Mouse (Mus musculus) CH12.LX (cell line): ENCODE results near the gene Tmem9.

ENCODE experiments used
- BHLHE40 ChIP-seq: IDR thresholded peaks from 2 replicates; pipeline ENCODE4 v1.6.1; 2011; ENCODE audit warnings: mild to moderate bottlenecking, low read depth, low read length, improper control_type of control experiment
- CHD2 ChIP-seq: IDR thresholded peaks from 2 replicates; pipeline ENCODE4 v1.6.1; 2011; ENCODE audit warnings: low read length, improper control_type of control experiment
- CTCF ChIP-seq, 2 experiments: IDR thresholded peaks in 1 of 2; conservative IDR thresholded peaks in 1 of 2; 2 replicates each; pipeline ENCODE4 v1.5.1; 2011 to 2012; ENCODE audit warnings: low read depth in 2 of 2, low read length in 2 of 2, improper control_type of control experiment in 1 of 2, inconsistent platforms in 1 of 2, mild to moderate bottlenecking in 1 of 2, moderate library complexity in 1 of 2
- GABPA ChIP-seq: IDR thresholded peaks from 2 replicates; pipeline ENCODE4 v1.6.1; 2012; ENCODE audit warnings: low read depth, low read length, improper control_type of control experiment, inconsistent platforms; ENCODE audit not compliant: insufficient replicate concordance
- HCFC1 ChIP-seq: IDR thresholded peaks from 2 replicates; pipeline ENCODE4 v1.6.1; 2012; ENCODE audit warnings: low read depth, mild to moderate bottlenecking, inconsistent platforms, low read length, improper control_type of control experiment
- JUND ChIP-seq: conservative IDR thresholded peaks from 2 replicates; pipeline ENCODE4 v1.6.1; 2011; ENCODE audit warnings: low read depth, low read length, improper control_type of control experiment
- MXI1 ChIP-seq: IDR thresholded peaks from 2 replicates; pipeline ENCODE4 v1.6.1; 2011; ENCODE audit warnings: mild to moderate bottlenecking, low read depth, low read length, improper control_type of control experiment
- MYC ChIP-seq: IDR thresholded peaks from 2 replicates; pipeline ENCODE4 v1.6.1; 2011; ENCODE audit warnings: low read depth, mild to moderate bottlenecking, improper control_type of control experiment, low read length
- POLR2A ChIP-seq: IDR thresholded peaks from 2 replicates; pipeline ENCODE4 v1.6.1; 2011; ENCODE audit warnings: low read depth, mild to moderate bottlenecking, improper control_type of control experiment, low read length
- ZKSCAN1 ChIP-seq: IDR thresholded peaks from 2 replicates; pipeline ENCODE4 v1.6.1; 2012; ENCODE audit warnings: low read depth, inconsistent platforms, low read length, improper control_type of control experiment, borderline replicate concordance

- no peak for TF ChIP-seq JUND
- TF ChIP-seq MYC = no peak
- no peak for TF ChIP-seq BHLHE40
- TF ChIP-seq POLR2A = no peak
- no peak for TF ChIP-seq CTCF (conservative IDR thresholded peaks at IDR 0.05 in 1 of 2, IDR thresholded peaks at IDR 0.05 in 1 of 2; ENCODE audit: low read depth in 2 of 2, low read length in 2 of 2)
- no peak for TF ChIP-seq GABPA
- no peak for TF ChIP-seq MXI1
- TF ChIP-seq CHD2 = no peak
- TF ChIP-seq ZKSCAN1 = no peak
- no peak for TF ChIP-seq HCFC1
Measured at GRCm38 (mm10) chr1:136040874-136041273, 32.9 kb downstream of the Tmem9 start.
